Mouse (Mus musculus) ES-E14 (cell line): ENCODE data around the gene Zfp384.

ENCODE experiments used
- HCFC1 ChIP-seq: IDR thresholded peaks from 2 replicates; pipeline ENCODE4 v1.6.1; 2012; ENCODE audit warnings: low read length, inconsistent platforms, borderline replicate concordance; ENCODE audit not compliant: insufficient read depth
- MAFK ChIP-seq: IDR thresholded peaks from 2 replicates; pipeline ENCODE4 v1.6.1; 2014; ENCODE audit warnings: mild to moderate bottlenecking, low read depth, low read length, inconsistent platforms; ENCODE audit not compliant: insufficient read depth

- TF ChIP-seq MAFK (no peak), HCFC1 (no peak)
These were observed 885 bp upstream of the Zfp384 start for GRCm38 (mm10) chr6:125008060-125008459.
